8 mouse cellular contexts compared by ENCODE assay signal in genomic region chr1:178335860-178336261, GRCm38 (mm10). TPM values are rescaled to one million over a fixed set of nuclear protein-coding genes. Genes with fewer than 3 reads are reported as not detected.
A peak's percentile ranks its signal among the peaks of the same experiment; 100 is the strongest.
DNase-seq lines count a peak whose midpoint lies in the region; ATAC-seq and TF ChIP-seq lines count a peak whose summit lies in the region.

No protein-coding gene starts in this region.

- H3K4me1 ChIP-seq in kidney, embryonic 14.5 days (ENCODE audit: control insufficient read depth, insufficient read depth, low read length) = peaks cover 5% of the 10 kb centered on the region
- H3K4me1 ChIP-seq in forebrain, embryonic 11.5 days (replicated peaks; ENCODE audit: control insufficient read depth, insufficient read depth, low read length) = peaks cover 6% of the 10 kb centered on the region; the same call in 1 of the 2 replicates
- peaks cover 51% of the 10 kb centered on the region for H3K4me1 ChIP-seq in liver, embryonic 12.5 days
- peaks cover 2% of the 10 kb centered on the region for H3K4me1 ChIP-seq in small intestine, adult 2 months (ENCODE audit: control insufficient read depth, insufficient read depth, insufficient read length, low read length)

- H3K27ac ChIP-seq in kidney, embryonic 14.5 days (ENCODE audit: low read depth, low read length) = peak overlapping the region; percentile 99
- peak overlapping the region; percentile 99; the same call in 1 of the 2 replicates for H3K27ac ChIP-seq in forebrain, embryonic 11.5 days (ENCODE audit: low read depth, low read length)
- peak overlapping the region; percentile 100 for H3K27ac ChIP-seq in liver, embryonic 12.5 days
- H3K27ac ChIP-seq in small intestine, adult 2 months (ENCODE audit: insufficient read depth, low read depth, low read length) = peak overlapping the region; percentile 57

- peak overlapping the region; percentile 100 for H3K9ac ChIP-seq in kidney, embryonic 14.5 days (ENCODE audit: low read depth, low read length)
- H3K9ac ChIP-seq in forebrain, embryonic 11.5 days (ENCODE audit: low read length) = peak overlapping the region; percentile 100
- H3K9ac ChIP-seq in liver, embryonic 12.5 days = peak overlapping the region; percentile 100

- peaks cover 45% of the 10 kb centered on the region for H3K36me3 ChIP-seq in kidney, embryonic 14.5 days (ENCODE audit: control insufficient read depth, insufficient read depth, low read length)
- H3K36me3 ChIP-seq in forebrain, embryonic 11.5 days (ENCODE audit: control insufficient read depth, insufficient read depth, low read length) = peaks cover 19% of the 10 kb centered on the region
- H3K36me3 ChIP-seq in liver, embryonic 12.5 days = peaks cover 51% of the 10 kb centered on the region
- peaks cover 31% of the 10 kb centered on the region for H3K36me3 ChIP-seq in small intestine, adult 2 months (ENCODE audit: control insufficient read depth, insufficient read depth, low read length)

- no peak for ATAC-seq in kidney, embryonic 14.5 days (ENCODE audit: low FRiP score, low TSS enrichment)
- ATAC-seq in forebrain, embryonic 11.5 days (replicated peaks; ENCODE audit: low FRiP score) = no peak
- no peak for ATAC-seq in liver, embryonic 12.5 days

- WGBS in kidney, embryonic 14.5 days = under 1% methylated on average over 16 of the region's 16 CpGs
- WGBS in forebrain, embryonic 11.5 days = 0% methylated on average over 16 of the region's 16 CpGs
- WGBS in liver, embryonic 12.5 days (ENCODE audit: insufficient replicate concordance) = under 1% methylated on average over 16 of the region's 16 CpGs
- under 1% methylated on average over 16 of the region's 16 CpGs for WGBS in small intestine, adult 2 months

- no peaks in the 10 kb centered on the region for H3K9me3 ChIP-seq in kidney, embryonic 14.5 days (ENCODE audit: control insufficient read depth, low read length)
- no peaks in the 10 kb centered on the region for H3K9me3 ChIP-seq in forebrain, embryonic 11.5 days (ENCODE audit: control insufficient read depth, low read length)
- no peaks in the 10 kb centered on the region for H3K9me3 ChIP-seq in liver, embryonic 12.5 days (replicated peaks)

- no peak for TF ChIP-seq CTCF in small intestine, adult 2 months (IDR thresholded peaks at IDR 0.05; ENCODE audit: extremely low read depth, insufficient read length, insufficient replicate concordance, low read depth, low read length)

- no peaks in the 10 kb centered on the region for H3K27me3 ChIP-seq in kidney, embryonic 14.5 days (ENCODE audit: control insufficient read depth, insufficient read depth, low read length)
- H3K27me3 ChIP-seq in forebrain, embryonic 11.5 days (ENCODE audit: control insufficient read depth, insufficient read depth, low read length) = no peaks in the 10 kb centered on the region
- H3K27me3 ChIP-seq in liver, embryonic 12.5 days (replicated peaks) = no peaks in the 10 kb centered on the region
- H3K27me3 ChIP-seq in small intestine, adult 2 months (ENCODE audit: control insufficient read depth, insufficient read depth, low read length) = no peaks in the 10 kb centered on the region

- no peak for DNase-seq in kidney, adult 9 months
- peak; percentile 53 for DNase-seq in MEL-GATA-1-ER (ENCODE audit: extremely low read depth, low read depth)
- no peak for DNase-seq in forebrain, embryonic 11.5 days (ENCODE audit: low spot score)
- no peak for DNase-seq in frontal cortex, adult 2 months (ENCODE audit: extremely low spot score in 1 of 2, low spot score in 1 of 2)
- no peak for DNase-seq in adrenal gland, postnatal 25 days

- peak overlapping the region; percentile 100 for H3K4me3 ChIP-seq in kidney, embryonic 14.5 days (ENCODE audit: low read length)
- peak overlapping the region; percentile 100 for H3K4me3 ChIP-seq in forebrain, embryonic 11.5 days (ENCODE audit: low read depth, low read length)
- H3K4me3 ChIP-seq in liver, embryonic 12.5 days = peak overlapping the region; percentile 96
- peak overlapping the region; percentile 71; the same call in 1 of the 2 replicates for H3K4me3 ChIP-seq in small intestine, adult 2 months (ENCODE audit: low read depth, low read length)

- peak overlapping the region; percentile 88 for H3K4me2 ChIP-seq in kidney, embryonic 14.5 days (replicated peaks; ENCODE audit: low read depth, low read length)
- peak overlapping the region; percentile 55 for H3K4me2 ChIP-seq in forebrain, embryonic 11.5 days (ENCODE audit: low read depth, low read length, severe bottlenecking)
- H3K4me2 ChIP-seq in liver, embryonic 12.5 days = peak overlapping the region; percentile 87

- no peak for TF ChIP-seq POLR2A in small intestine, adult 2 months (IDR thresholded peaks at IDR 0.05; ENCODE audit: low read depth, low read length)

RNA-seq across cellular contexts. Expression of gene Hnrnpu, which starts 1.7 kb away (rescaled TPM):
- polyA plus RNA-seq in kidney, embryonic 14.5 days (2014; fragmentation: Nextera tagmentation; extraction: Ambion mirVana) = 432 and 617 TPM in 2 replicates
- 1,010 and 1,015 TPM in 2 replicates for polyA plus RNA-seq in forebrain, embryonic 11.5 days (2014; fragmentation: Nextera tagmentation; extraction: Ambion mirVana)
- 556 and 569 TPM in 2 replicates for polyA plus RNA-seq in liver, embryonic 12.5 days (2016; fragmentation: Nextera tagmentation; extraction: Ambion mirVana)
- polyA plus RNA-seq in small intestine, adult 2 months (2012; rRNA removed) = 21.7 and 34.2 TPM in 2 replicates
- 371 and 407 TPM in 2 replicates for polyA plus RNA-seq in frontal cortex, adult 2 months (2012; rRNA removed)
- 446 and 468 TPM in 2 replicates for total RNA-seq in adrenal gland, postnatal 25 days (2021)

RNA-seq across cellular contexts. Expression of gene Cox20, which starts 16.9 kb away (rescaled TPM):
- 121 and 168 TPM in 2 replicates for polyA plus RNA-seq in kidney, embryonic 14.5 days (2014; fragmentation: Nextera tagmentation; extraction: Ambion mirVana)
- polyA plus RNA-seq in forebrain, embryonic 11.5 days (2014; fragmentation: Nextera tagmentation; extraction: Ambion mirVana) = 111 and 112 TPM in 2 replicates
- 103 and 110 TPM in 2 replicates for polyA plus RNA-seq in liver, embryonic 12.5 days (2016; fragmentation: Nextera tagmentation; extraction: Ambion mirVana)
- 3.7 and 5.3 TPM in 2 replicates for polyA plus RNA-seq in small intestine, adult 2 months (2012; rRNA removed)
- 86.9 and 93.7 TPM in 2 replicates for polyA plus RNA-seq in frontal cortex, adult 2 months (2012; rRNA removed)
- 115 and 123 TPM in 2 replicates for total RNA-seq in adrenal gland, postnatal 25 days (2021)

Comparison
In these comparisons a context has a peak if more than half of its experiments do, and no peak if none do; other contexts are left out.
1. RNA of gene Hnrnpu, which starts 1.7 kb away (polyA plus RNA-seq): 1,010 to 1,015 TPM in forebrain, embryonic 11.5 days, 432 to 617 TPM in kidney, embryonic 14.5 days, 556 to 569 TPM in liver, embryonic 12.5 days and 371 to 407 TPM in frontal cortex, adult 2 months; 21.7 to 34.2 TPM in small intestine, adult 2 months; every median in the first group is over 10 times any median in the second.
2. RNA of gene Cox20, which starts 16.9 kb away (polyA plus RNA-seq): 121 to 168 TPM in kidney, embryonic 14.5 days, 111 to 112 TPM in forebrain, embryonic 11.5 days, 103 to 110 TPM in liver, embryonic 12.5 days and 86.9 to 93.7 TPM in frontal cortex, adult 2 months; 3.7 to 5.3 TPM in small intestine, adult 2 months; every median in the first group is over 10 times any median in the second.
3. Peak in every context shown above with its lines, with median percentiles within 50 percentile points of each other: H3K27ac ChIP-seq, H3K4me2 ChIP-seq, H3K4me3 ChIP-seq and H3K9ac ChIP-seq.